Mouse (Mus musculus) ES-E14 (cell line): ENCODE results near the gene Zfp36l1.
A peak's percentile ranks its signal among the peaks of the same experiment; 100 is the strongest.

Experiments
- CHD2 ChIP-seq: IDR thresholded peaks from 2 replicates; pipeline ENCODE4 v1.6.1; 2014; ENCODE audit warnings: mild to moderate bottlenecking, low read depth, low read length, inconsistent platforms
- HCFC1 ChIP-seq: IDR thresholded peaks from 2 replicates; pipeline ENCODE4 v1.6.1; 2012; ENCODE audit warnings: low read length, inconsistent platforms, borderline replicate concordance; ENCODE audit not compliant: insufficient read depth
- ZC3H11A ChIP-seq: IDR thresholded peaks from 2 replicates; pipeline ENCODE4 v1.6.1; 2012; ENCODE audit warnings: low read depth, mild to moderate bottlenecking, inconsistent platforms, low read length, borderline replicate concordance
- ZNF384 ChIP-seq: IDR thresholded peaks from 2 replicates; pipeline ENCODE4 v1.6.1; 2012; ENCODE audit warnings: low read depth, low read length, inconsistent platforms

- no peak for TF ChIP-seq ZNF384
- TF ChIP-seq HCFC1 = no peak
- peak; percentile 78 for TF ChIP-seq CHD2
- TF ChIP-seq ZC3H11A = no peak
These were observed 3.6 kb upstream of the Zfp36l1 start for GRCm38 (mm10) chr12:80116206-80117112.
